Mouse (Mus musculus): Measurements from ENCODE around the gene Olfr640. TPM values are rescaled to one million over a fixed set of nuclear protein-coding genes. Genes with fewer than 3 reads are reported as not detected.

Gene Olfr640
- total and polyA plus RNA-seq, 2 experiments from 2014 or later = not detected

DNA sequence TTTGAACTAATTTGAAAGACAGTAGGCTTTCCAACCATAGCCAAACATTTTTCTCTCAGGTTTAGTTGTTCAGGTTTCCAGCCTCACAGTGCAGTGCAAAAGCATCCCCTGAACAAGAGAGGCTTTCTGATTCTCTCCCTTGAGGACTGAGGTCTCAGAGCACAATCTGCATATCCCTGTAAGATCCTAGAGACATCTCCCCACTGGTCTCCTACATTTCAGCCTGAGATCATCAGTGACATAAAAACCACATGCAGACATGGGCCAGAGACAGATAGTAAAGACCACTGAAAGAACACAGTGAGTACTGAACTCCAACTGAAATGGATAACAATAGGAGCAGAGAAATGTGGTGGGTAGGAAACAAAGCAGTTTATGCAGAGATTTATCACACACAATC lies 26.9 kb downstream of the Olfr640 start, which contains the start of gene Olfr638:
Gene Olfr638 (plus strand): TSS at position 301 of the 400 bp plus-strand sequence.
- Histone ChIP-seq H3K9ac (replicated peaks; ENCODE audit: low read depth, low read length) (no peak within 1 kb of the TSS), H3K4me2 (ENCODE audit: low read depth, low read length) (no peak within 1 kb of the TSS), H3K27ac (ENCODE audit: low read depth) (no peak within 1 kb of the TSS), H3K9me3 (replicated peaks; ENCODE audit: control insufficient read depth, low read length) (no peaks in the 10 kb centered on the region), H3K27me3 (ENCODE audit: control insufficient read depth, insufficient read depth, low read length) (no peaks in the 10 kb centered on the region), H3K4me1 (ENCODE audit: control insufficient read depth, insufficient read depth) (no peaks in the 10 kb centered on the region), H3K4me3 (ENCODE audit: low read depth, low read length) (no peak within 1 kb of the TSS), H3K36me3 (replicated peaks; ENCODE audit: control insufficient read depth, insufficient read depth, low read length) (no peaks in the 10 kb centered on the region)
- ATAC-seq (ENCODE audit: insufficient read depth, low read depth) = no peak
- no peak for DNase-seq (ENCODE audit: low spot score)
- TF ChIP-seq EP300 (IDR thresholded peaks at IDR 0.05; ENCODE audit: low read depth) (no peak), CTCF (IDR thresholded peaks at IDR 0.05; ENCODE audit: low read depth) (no peak)

DNA sequence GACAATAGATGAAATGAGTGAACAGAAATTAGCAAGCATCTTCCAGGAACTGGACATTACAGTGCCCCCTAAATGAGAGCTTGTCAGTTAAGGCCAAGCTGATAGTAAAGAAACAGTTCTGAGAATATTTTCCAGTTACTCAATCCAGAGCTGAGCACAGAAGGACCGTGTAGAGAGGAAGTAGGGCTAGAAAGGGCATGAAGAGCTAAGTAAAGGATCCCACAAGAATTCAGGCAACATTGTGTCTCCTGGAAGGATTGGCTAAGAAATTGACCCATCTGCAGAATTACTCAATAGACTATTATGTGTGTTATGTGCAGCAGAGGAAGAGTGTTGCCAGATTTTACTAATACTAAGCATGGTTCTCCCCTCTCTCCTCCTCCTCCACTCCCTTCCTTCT lies 53.6 kb downstream of the Olfr640 start:
- Histone ChIP-seq H3K9me3 (replicated peaks; ENCODE audit: control insufficient read depth, low read length) (no peaks in the 10 kb centered on the region), H3K36me3 (replicated peaks; ENCODE audit: control insufficient read depth, insufficient read depth, low read length) (no peaks in the 10 kb centered on the region), H3K4me3 (ENCODE audit: low read depth, low read length) (no peak overlapping the region), H3K27ac (ENCODE audit: low read depth) (no peak overlapping the region), H3K9ac (replicated peaks; ENCODE audit: low read depth, low read length) (no peak overlapping the region), H3K4me1 (ENCODE audit: control insufficient read depth, insufficient read depth) (no peaks in the 10 kb centered on the region), H3K4me2 (ENCODE audit: low read depth, low read length) (no peak overlapping the region), H3K27me3 (ENCODE audit: control insufficient read depth, insufficient read depth, low read length) (no peaks in the 10 kb centered on the region)
- DNase-seq (ENCODE audit: low spot score) (no peak), ATAC-seq (ENCODE audit: insufficient read depth, low read depth) (no peak)
- 32% methylated on average over 1 of the region's 1 CpGs for WGBS
- TF ChIP-seq EP300 (IDR thresholded peaks at IDR 0.05; ENCODE audit: low read depth) = no peak

DNA sequence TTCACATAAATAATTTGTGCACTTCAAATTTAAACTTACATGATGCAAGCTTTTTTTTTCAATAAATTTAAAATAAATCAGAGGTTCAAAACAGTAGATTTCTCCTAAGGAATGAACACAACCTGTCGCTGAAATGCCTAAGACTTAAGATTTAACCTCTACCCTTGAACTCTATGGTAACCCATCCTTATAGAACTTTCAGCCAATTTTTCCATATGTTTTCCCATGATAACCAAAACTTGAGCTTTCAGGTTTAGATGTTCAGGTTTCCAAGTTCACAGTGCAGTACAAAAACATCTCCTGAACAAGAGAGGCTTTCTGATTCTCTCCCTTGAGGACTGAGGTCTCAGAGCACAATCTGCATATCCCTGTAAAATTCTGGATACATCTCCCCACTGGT lies 54.5 kb downstream of the Olfr640 start, which contains the start of gene Olfr635:
Gene Olfr635 (plus strand): TSS at position 301 of the 400 bp plus-strand sequence.
- WGBS = 59% methylated on average over 1 of the region's 1 CpGs
- H3K4me2 ChIP-seq (ENCODE audit: low read depth, low read length) = no peak within 1 kb of the TSS

More for the DNA sequence above, 54.5 kb downstream of the Olfr640 start, which contains the start of gene Olfr635:
- no peak for DNase-seq (ENCODE audit: low spot score)
- no peak for ATAC-seq (ENCODE audit: insufficient read depth, low read depth)
- no peak for TF ChIP-seq EP300 (IDR thresholded peaks at IDR 0.05; ENCODE audit: low read depth)
- TF ChIP-seq CTCF (IDR thresholded peaks at IDR 0.05; ENCODE audit: low read depth) = no peak
- H3K4me3 ChIP-seq (ENCODE audit: low read depth, low read length) = no peak within 1 kb of the TSS
- no peaks in the 10 kb centered on the region for H3K27me3 ChIP-seq (ENCODE audit: control insufficient read depth, insufficient read depth, low read length)
- no peak within 1 kb of the TSS for H3K9ac ChIP-seq (replicated peaks; ENCODE audit: low read depth, low read length)
- H3K36me3 ChIP-seq (replicated peaks; ENCODE audit: control insufficient read depth, insufficient read depth, low read length) = no peaks in the 10 kb centered on the region
- H3K9me3 ChIP-seq (replicated peaks; ENCODE audit: control insufficient read depth, low read length) = no peaks in the 10 kb centered on the region
- no peak within 1 kb of the TSS for H3K27ac ChIP-seq (ENCODE audit: low read depth)
- H3K4me1 ChIP-seq (ENCODE audit: control insufficient read depth, insufficient read depth) = no peaks in the 10 kb centered on the region

Other genes starting within 250 kb of the Olfr640 start
Only the 30 nearest of the 31 such genes appear.
- gene Olfr67, start 233.8 kb downstream of the Olfr640 start, total RNA-seq (2014; rRNA removed; ENCODE audit: low replicate concordance) = not detected in 2 replicates
- gene Olfr67, start 233.8 kb downstream of the Olfr640 start, polyA plus RNA-seq (2015; fragmentation: Nextera tagmentation; extraction: Ambion mirVana) = not detected in 2 replicates
- 716 and 1,401 TPM in 2 replicates for gene Hbb-bt, start 211.6 kb downstream of the Olfr640 start, total RNA-seq (2014; rRNA removed; ENCODE audit: low replicate concordance)
- 772 and 1,221 TPM in 2 replicates for gene Hbb-bt, start 211.6 kb downstream of the Olfr640 start, polyA plus RNA-seq (2015; fragmentation: Nextera tagmentation; extraction: Ambion mirVana)
- gene Hbb-bs, start 197.5 kb downstream of the Olfr640 start, total RNA-seq (2014; rRNA removed; ENCODE audit: low replicate concordance) = 5,431 and 6,330 TPM in 2 replicates
- gene Hbb-bs, start 197.5 kb downstream of the Olfr640 start, polyA plus RNA-seq (2015; fragmentation: Nextera tagmentation; extraction: Ambion mirVana) = 3,638 and 5,614 TPM in 2 replicates
- gene Hbb-bh2, start 185.1 kb downstream of the Olfr640 start, total RNA-seq (2014; rRNA removed; ENCODE audit: low replicate concordance) = not detected in 2 replicates
- gene Hbb-bh2, start 185.1 kb downstream of the Olfr640 start, polyA plus RNA-seq (2015; fragmentation: Nextera tagmentation; extraction: Ambion mirVana) = not detected in 2 replicates
- gene Hbb-bh1, start 182.4 kb downstream of the Olfr640 start, total RNA-seq (2014; rRNA removed; ENCODE audit: low replicate concordance) = not detected in 2 replicates
- not detected in 2 replicates for gene Hbb-bh1, start 182.4 kb downstream of the Olfr640 start, polyA plus RNA-seq (2015; fragmentation: Nextera tagmentation; extraction: Ambion mirVana)
- gene Hbb-y, start 172.4 kb downstream of the Olfr640 start, total RNA-seq (2014; rRNA removed; ENCODE audit: low replicate concordance) = 0.80 TPM in 1 of 2 replicates, not detected in the other
- gene Hbb-y, start 172.4 kb downstream of the Olfr640 start, polyA plus RNA-seq (2015; fragmentation: Nextera tagmentation; extraction: Ambion mirVana) = 2.2 and 2.7 TPM in 2 replicates
- not detected in 2 replicates for gene Olfr66, start 139.3 kb downstream of the Olfr640 start, total RNA-seq (2014; rRNA removed; ENCODE audit: low replicate concordance)
- gene Olfr66, start 139.3 kb downstream of the Olfr640 start, polyA plus RNA-seq (2015; fragmentation: Nextera tagmentation; extraction: Ambion mirVana) = not detected in 2 replicates
- gene Olfr64, start 131.1 kb downstream of the Olfr640 start, total RNA-seq (2014; rRNA removed; ENCODE audit: low replicate concordance) = not detected in 2 replicates
- gene Olfr64, start 131.1 kb downstream of the Olfr640 start, polyA plus RNA-seq (2015; fragmentation: Nextera tagmentation; extraction: Ambion mirVana) = not detected in 2 replicates
- gene Olfr65, start 122.1 kb downstream of the Olfr640 start, total RNA-seq (2014; rRNA removed; ENCODE audit: low replicate concordance) = not detected in 2 replicates
- gene Olfr65, start 122.1 kb downstream of the Olfr640 start, polyA plus RNA-seq (2015; fragmentation: Nextera tagmentation; extraction: Ambion mirVana) = not detected in 2 replicates
- gene Olfr631, start 96.7 kb downstream of the Olfr640 start, total RNA-seq (2014; rRNA removed; ENCODE audit: low replicate concordance) = not detected in 2 replicates
- not detected in 2 replicates for gene Olfr631, start 96.7 kb downstream of the Olfr640 start, polyA plus RNA-seq (2015; fragmentation: Nextera tagmentation; extraction: Ambion mirVana)
- not detected in 2 replicates for gene Olfr632, start 91.2 kb downstream of the Olfr640 start, total RNA-seq (2014; rRNA removed; ENCODE audit: low replicate concordance)
- gene Olfr632, start 91.2 kb downstream of the Olfr640 start, polyA plus RNA-seq (2015; fragmentation: Nextera tagmentation; extraction: Ambion mirVana) = not detected in 2 replicates
- not detected in 2 replicates for gene Olfr633, start 81.1 kb downstream of the Olfr640 start, total RNA-seq (2014; rRNA removed; ENCODE audit: low replicate concordance)
- gene Olfr633, start 81.1 kb downstream of the Olfr640 start, polyA plus RNA-seq (2015; fragmentation: Nextera tagmentation; extraction: Ambion mirVana) = not detected in 2 replicates
- not detected in 2 replicates for gene Olfr635, start 54.4 kb downstream of the Olfr640 start, total RNA-seq (2014; rRNA removed; ENCODE audit: low replicate concordance)
- not detected in 2 replicates for gene Olfr635, start 54.4 kb downstream of the Olfr640 start, polyA plus RNA-seq (2015; fragmentation: Nextera tagmentation; extraction: Ambion mirVana)
- gene Olfr638, start 26.8 kb downstream of the Olfr640 start, total RNA-seq (2014; rRNA removed; ENCODE audit: low replicate concordance) = not detected in 2 replicates
- not detected in 2 replicates for gene Olfr638, start 26.8 kb downstream of the Olfr640 start, polyA plus RNA-seq (2015; fragmentation: Nextera tagmentation; extraction: Ambion mirVana)
- gene Olfr639, start 8.3 kb downstream of the Olfr640 start, total RNA-seq (2014; rRNA removed; ENCODE audit: low replicate concordance) = not detected in 2 replicates
- gene Olfr639, start 8.3 kb downstream of the Olfr640 start, polyA plus RNA-seq (2015; fragmentation: Nextera tagmentation; extraction: Ambion mirVana) = not detected in 2 replicates
- gene Olfr641, start 9.9 kb upstream of the Olfr640 start, total RNA-seq (2014; rRNA removed; ENCODE audit: low replicate concordance) = not detected in 2 replicates
- gene Olfr641, start 9.9 kb upstream of the Olfr640 start, polyA plus RNA-seq (2015; fragmentation: Nextera tagmentation; extraction: Ambion mirVana) = not detected in 2 replicates
- not detected in 2 replicates for gene Olfr642, start 27.1 kb upstream of the Olfr640 start, total RNA-seq (2014; rRNA removed; ENCODE audit: low replicate concordance)
- not detected in 2 replicates for gene Olfr642, start 27.1 kb upstream of the Olfr640 start, polyA plus RNA-seq (2015; fragmentation: Nextera tagmentation; extraction: Ambion mirVana)
- not detected in 2 replicates for gene 4930516K23Rik, start 35.9 kb upstream of the Olfr640 start, total RNA-seq (2014; rRNA removed; ENCODE audit: low replicate concordance)
- gene 4930516K23Rik, start 35.9 kb upstream of the Olfr640 start, polyA plus RNA-seq (2015; fragmentation: Nextera tagmentation; extraction: Ambion mirVana) = not detected in 2 replicates
- gene Olfr644, start 46.3 kb upstream of the Olfr640 start, total RNA-seq (2014; rRNA removed; ENCODE audit: low replicate concordance) = not detected in 2 replicates
- not detected in 2 replicates for gene Olfr644, start 46.3 kb upstream of the Olfr640 start, polyA plus RNA-seq (2015; fragmentation: Nextera tagmentation; extraction: Ambion mirVana)
- gene Olfr645, start 59.9 kb upstream of the Olfr640 start, total RNA-seq (2014; rRNA removed; ENCODE audit: low replicate concordance) = not detected in 2 replicates
- not detected in 2 replicates for gene Olfr645, start 59.9 kb upstream of the Olfr640 start, polyA plus RNA-seq (2015; fragmentation: Nextera tagmentation; extraction: Ambion mirVana)
- gene Olfr646, start 79.3 kb upstream of the Olfr640 start, total RNA-seq (2014; rRNA removed; ENCODE audit: low replicate concordance) = not detected in 2 replicates
- not detected in 2 replicates for gene Olfr646, start 79.3 kb upstream of the Olfr640 start, polyA plus RNA-seq (2015; fragmentation: Nextera tagmentation; extraction: Ambion mirVana)
- gene Ubqln5, start 104.3 kb upstream of the Olfr640 start, total RNA-seq (2014; rRNA removed; ENCODE audit: low replicate concordance) = not detected in 2 replicates
- not detected in 2 replicates for gene Ubqln5, start 104.3 kb upstream of the Olfr640 start, polyA plus RNA-seq (2015; fragmentation: Nextera tagmentation; extraction: Ambion mirVana)
- gene Olfr643, start 111.8 kb upstream of the Olfr640 start, total RNA-seq (2014; rRNA removed; ENCODE audit: low replicate concordance) = not detected in 2 replicates
- not detected in 2 replicates for gene Olfr643, start 111.8 kb upstream of the Olfr640 start, polyA plus RNA-seq (2015; fragmentation: Nextera tagmentation; extraction: Ambion mirVana)
- gene Ubqln3, start 117.7 kb upstream of the Olfr640 start, total RNA-seq (2014; rRNA removed; ENCODE audit: low replicate concordance) = not detected in 2 replicates
- gene Ubqln3, start 117.7 kb upstream of the Olfr640 start, polyA plus RNA-seq (2015; fragmentation: Nextera tagmentation; extraction: Ambion mirVana) = not detected in 2 replicates
- not detected in 2 replicates for gene Ubqlnl, start 125.0 kb upstream of the Olfr640 start, total RNA-seq (2014; rRNA removed; ENCODE audit: low replicate concordance)
- gene Ubqlnl, start 125.0 kb upstream of the Olfr640 start, polyA plus RNA-seq (2015; fragmentation: Nextera tagmentation; extraction: Ambion mirVana) = not detected in 2 replicates
- gene Olfm5, start 139.3 kb upstream of the Olfr640 start, total RNA-seq (2014; rRNA removed; ENCODE audit: low replicate concordance) = not detected in 2 replicates
- gene Olfm5, start 139.3 kb upstream of the Olfr640 start, polyA plus RNA-seq (2015; fragmentation: Nextera tagmentation; extraction: Ambion mirVana) = not detected in 2 replicates
- gene Olfr648, start 157.8 kb upstream of the Olfr640 start, total RNA-seq (2014; rRNA removed; ENCODE audit: low replicate concordance) = not detected in 2 replicates
- 0.07 and 0.08 TPM in 2 replicates for gene Olfr648, start 157.8 kb upstream of the Olfr640 start, polyA plus RNA-seq (2015; fragmentation: Nextera tagmentation; extraction: Ambion mirVana)
- gene Olfr649, start 170.4 kb upstream of the Olfr640 start, total RNA-seq (2014; rRNA removed; ENCODE audit: low replicate concordance) = not detected in 2 replicates
- gene Olfr649, start 170.4 kb upstream of the Olfr640 start, polyA plus RNA-seq (2015; fragmentation: Nextera tagmentation; extraction: Ambion mirVana) = not detected in 2 replicates
- gene Trim6, start 193.2 kb upstream of the Olfr640 start, total RNA-seq (2014; rRNA removed; ENCODE audit: low replicate concordance) = 2.9 and 7.3 TPM in 2 replicates
- 0.73 and 1.4 TPM in 2 replicates for gene Trim6, start 193.2 kb upstream of the Olfr640 start, polyA plus RNA-seq (2015; fragmentation: Nextera tagmentation; extraction: Ambion mirVana)
- gene Trim34a, start 218.9 kb upstream of the Olfr640 start, total RNA-seq (2014; rRNA removed; ENCODE audit: low replicate concordance) = 5.7 and 7.5 TPM in 2 replicates
- gene Trim34a, start 218.9 kb upstream of the Olfr640 start, polyA plus RNA-seq (2015; fragmentation: Nextera tagmentation; extraction: Ambion mirVana) = 2.1 and 2.5 TPM in 2 replicates